Mouse (Mus musculus) kidney, postnatal 10 days (tissue): Measurements from ENCODE around the gene 4921517D22Rik.

Source experiments
- DNase-seq: peaks from one replicate; pipeline ENCODE4 v3.0.0; 2021; ENCODE audit warnings: mixed read lengths

4921517D22Rik gene

GRCm38 (mm10) chr13:59689843-59690242 is 4.1 kb downstream of the 4921517D22Rik start:
- DNase-seq = no peak

- DNase-seq = no peak
Measured at GRCm38 (mm10) chr13:59689313-59689712, 4.6 kb downstream of the 4921517D22Rik start.

GRCm38 (mm10) chr13:59688338-59688770 is 5.6 kb downstream of the 4921517D22Rik start:
- DNase-seq = peak; percentile 51

GRCm38 (mm10) chr13:59685236-59685635 is 8.7 kb downstream of the 4921517D22Rik start:
- no peak for DNase-seq

- DNase-seq = no peak
Measured at GRCm38 (mm10) chr13:59682629-59683028, 11.3 kb downstream of the 4921517D22Rik start.

- DNase-seq = no peak
Measured at GRCm38 (mm10) chr13:59679908-59680307, 14.0 kb downstream of the 4921517D22Rik start.

- DNase-seq = no peak
Measured at GRCm38 (mm10) chr13:59679306-59679705, 14.6 kb downstream of the 4921517D22Rik start.

- peak; percentile 35 for DNase-seq
Measured at GRCm38 (mm10) chr13:59676316-59677229, 17.3 kb downstream of the 4921517D22Rik start.

- peak; percentile 79 for DNase-seq
Measured at GRCm38 (mm10) chr13:59675151-59676011, 18.5 kb downstream of the 4921517D22Rik start, which contains the start of gene Golm1. Golm1 (minus strand) TSS chr13:59675811.

GRCm38 (mm10) chr13:59674761-59675150 is 19.2 kb downstream of the 4921517D22Rik start:
- DNase-seq = peak; percentile 30

- no peak for DNase-seq
Measured at GRCm38 (mm10) chr13:59674215-59674614, 19.7 kb downstream of the 4921517D22Rik start.

GRCm38 (mm10) chr13:59673597-59673996 is 20.3 kb downstream of the 4921517D22Rik start:
- DNase-seq = no peak

- no peak for DNase-seq
Measured at GRCm38 (mm10) chr13:59672248-59672647, 21.7 kb downstream of the 4921517D22Rik start.

- no peak for DNase-seq
Measured at GRCm38 (mm10) chr13:59671521-59671920, 22.4 kb downstream of the 4921517D22Rik start.

GRCm38 (mm10) chr13:59669946-59670345 is 24.0 kb downstream of the 4921517D22Rik start:
- no peak for DNase-seq

- DNase-seq = peak; percentile 25
Measured at GRCm38 (mm10) chr13:59668501-59669093, 25.3 kb downstream of the 4921517D22Rik start.

GRCm38 (mm10) chr13:59667763-59668162 is 26.1 kb downstream of the 4921517D22Rik start:
- DNase-seq = no peak

GRCm38 (mm10) chr13:59663939-59664712 is 29.8 kb downstream of the 4921517D22Rik start:
- no peak for DNase-seq

- DNase-seq = no peak
Measured at GRCm38 (mm10) chr13:59661966-59662365, 31.9 kb downstream of the 4921517D22Rik start.

GRCm38 (mm10) chr13:59661387-59661786 is 32.5 kb downstream of the 4921517D22Rik start:
- DNase-seq = no peak

- DNase-seq = no peak
Measured at GRCm38 (mm10) chr13:59660371-59660770, 33.5 kb downstream of the 4921517D22Rik start.

GRCm38 (mm10) chr13:59657781-59658180 is 36.1 kb downstream of the 4921517D22Rik start:
- DNase-seq = no peak
